Mouse (Mus musculus) midbrain, postnatal 0 days (tissue): Measurements from ENCODE around the gene Itga1. TPM values are rescaled to one million over a fixed set of nuclear protein-coding genes. Genes with fewer than 3 reads are reported as not detected.

Experiments used
- ATAC-seq: fragments of 200-750 bp; cut with Nextera tagmentation; 2 replicates; pipeline ENCODE4 v1.8.0; 2017; ENCODE audit warnings: moderate number of reproducible peaks, mild to moderate bottlenecking, moderate TSS enrichment, moderate library complexity; ENCODE audit not compliant: low FRiP score
- DNase-seq: peaks from one replicate; pipeline ENCODE4 v3.0.0-alpha.2; 2015; ENCODE audit warnings: low spot score
- H3K27ac ChIP-seq: fragments of 300-500 bp; sonication (generic); 2 replicates; pipeline ENCODE4 v1.5.1; 2014; ENCODE audit warnings: low read depth, mild to moderate bottlenecking, low read length, mixed read lengths
- H3K27me3 ChIP-seq: fragments of 300-500 bp; sonication (generic); 2 replicates; pipeline ENCODE4 v1.6.1; 2014; ENCODE audit warnings: low read length, control low read depth, mixed read lengths; ENCODE audit not compliant: insufficient read depth
- H3K36me3 ChIP-seq: fragments of 300-500 bp; sonication (generic); 2 replicates; pipeline ENCODE4 v1.6.1; 2014; ENCODE audit warnings: low read length, control low read depth, mixed read lengths; ENCODE audit not compliant: insufficient read depth
- H3K4me1 ChIP-seq: fragments of 300-500 bp; sonication (generic); 2 replicates; pipeline ENCODE4 v1.6.1; 2014; ENCODE audit warnings: mild to moderate bottlenecking, control low read depth, antibody characterized with exemption, low read length, mixed read lengths; ENCODE audit not compliant: insufficient read depth
- H3K4me2 ChIP-seq: fragments of 300-500 bp; sonication (generic); 2 replicates; pipeline ENCODE4 v1.6.1; 2014; ENCODE audit warnings: low read depth, mild to moderate bottlenecking, low read length, mixed read lengths; ENCODE audit not compliant: poor library complexity, severe bottlenecking
- H3K4me3 ChIP-seq: fragments of 300-500 bp; sonication (generic); 2 replicates; pipeline ENCODE4 v1.5.1; 2014; ENCODE audit warnings: low read depth, mild to moderate bottlenecking, low read length, moderate library complexity
- H3K9ac ChIP-seq: fragments of 300-500 bp; sonication (generic); replicated peaks from 2 replicates; pipeline ENCODE4 v1.6.1; 2014; ENCODE audit warnings: mild to moderate bottlenecking, low read length, moderate library complexity, mixed read lengths; ENCODE audit not compliant: poor library complexity, severe bottlenecking
- H3K9me3 ChIP-seq: fragments of 300-500 bp; sonication (generic); 2 replicates; pipeline ENCODE4 v1.6.1; 2016; ENCODE audit warnings: low read length, control low read depth
- CTCF ChIP-seq: IDR thresholded peaks from 2 replicates; pipeline ENCODE4 v1.5.1; 2016; ENCODE audit warnings: antibody characterized with exemption, mild to moderate bottlenecking
- WGBS: fragments of 180-500 bp; shearing (Covaris S2); extraction: QIAGEN DNeasy Blood & Tissue Kit; methylation state at CpG from one replicate; pipeline ENCODE4 v1.1.7; 2014; 5-methylcytosine and 5-hydroxymethylcytosine counted together
- polyA plus RNA-seq: library from polyadenylated mRNA; unstranded; fragments of >200 nt; fragmentation: Nextera tagmentation; extraction: Ambion mirVana; gene quantifications from 2 replicates; pipeline ENCODE4 v1.2.1, GENCODE M21; 2015
- total RNA-seq: library from RNA; depleted of rRNA; stranded (reverse); fragments of >200 nt; gene quantifications from 2 replicates; pipeline ENCODE4 v1.2.3, GENCODE M21; 2014

Gene Itga1
- total and polyA plus RNA-seq, 2 experiments from 2014 or later = 3.6 to 8.5 TPM

DNA sequence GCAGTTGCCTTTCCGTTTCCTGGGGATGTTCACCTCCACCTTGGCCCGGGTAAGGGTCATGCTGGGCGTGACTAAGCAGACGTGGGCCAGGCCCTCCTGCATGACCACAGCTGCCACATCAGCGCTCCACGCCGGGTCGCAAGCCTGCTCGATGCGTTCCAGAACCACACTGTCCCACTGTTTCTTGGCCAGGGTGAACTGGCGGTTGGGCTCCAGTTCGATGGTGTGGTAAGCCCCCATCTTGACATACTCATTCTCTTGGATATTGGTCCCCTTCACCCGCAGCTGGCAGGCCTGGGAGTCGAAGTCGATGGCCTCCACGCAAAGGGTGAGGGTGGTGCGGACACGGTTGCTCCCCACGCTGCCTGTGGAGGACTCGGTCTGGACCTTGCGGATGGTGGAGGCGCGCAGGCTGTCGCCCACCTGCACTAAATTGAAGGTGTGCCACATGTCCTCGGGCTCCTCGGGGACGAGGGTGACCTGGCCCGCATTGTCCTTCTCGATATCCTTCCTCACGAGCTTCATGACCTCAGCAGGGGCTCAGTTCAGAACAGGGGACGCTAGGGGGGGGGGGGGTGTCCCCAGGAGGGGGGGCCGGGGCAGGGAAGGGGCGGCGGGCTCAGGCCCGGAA, 12.3 kb downstream of the Itga1 start:
- peak overlapping the region; percentile 70 for H3K9ac ChIP-seq
- H3K4me1 ChIP-seq = peaks cover 4% of the 10 kb centered on the region; the same call in 1 of the 2 replicates
- TF ChIP-seq CTCF = no peak
- no peaks in the 10 kb centered on the region for H3K36me3 ChIP-seq
- peak overlapping the region; percentile 48 for H3K4me3 ChIP-seq
- WGBS = 11% methylated on average over 33 of the region's 35 CpGs
- peak; percentile 65 for ATAC-seq
- peak; percentile 3 for DNase-seq
- H3K27ac ChIP-seq = no peak overlapping the region
- H3K27me3 ChIP-seq = no peaks in the 10 kb centered on the region
- peak overlapping the region; percentile 89 for H3K4me2 ChIP-seq
- no peaks in the 10 kb centered on the region for H3K9me3 ChIP-seq

DNA sequence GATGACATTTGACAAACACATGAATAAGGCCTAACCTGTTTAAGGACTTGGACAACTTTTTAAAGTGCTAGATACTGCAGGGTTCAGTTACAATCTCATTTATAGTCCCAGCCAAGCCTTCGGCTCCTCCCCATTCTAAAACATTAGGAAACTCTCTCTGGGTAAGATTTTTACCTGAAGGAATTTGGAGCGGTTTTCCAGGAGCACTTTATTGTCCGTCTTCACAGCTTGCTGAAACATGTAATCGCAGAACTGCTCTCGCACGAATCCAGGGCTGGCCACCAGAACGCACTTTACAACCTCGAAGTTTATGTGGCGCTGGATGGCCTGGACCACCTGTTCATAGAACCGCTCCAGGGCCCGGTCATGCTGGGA, 12.8 kb downstream of the Itga1 start:
- no peak overlapping the region for H3K27ac ChIP-seq
- no peak for TF ChIP-seq CTCF
- H3K4me2 ChIP-seq = peak overlapping the region; percentile 89
- H3K27me3 ChIP-seq = no peaks in the 10 kb centered on the region
- no peaks in the 10 kb centered on the region for H3K9me3 ChIP-seq
- no peaks in the 10 kb centered on the region for H3K36me3 ChIP-seq
- H3K4me1 ChIP-seq = peaks cover 4% of the 10 kb centered on the region; the same call in 1 of the 2 replicates
- ATAC-seq = no peak
- H3K4me3 ChIP-seq = peak overlapping the region; percentile 48
- DNase-seq = no peak
- H3K9ac ChIP-seq = peak overlapping the region; percentile 70
- 73% methylated on average over 11 of the region's 11 CpGs for WGBS

DNA sequence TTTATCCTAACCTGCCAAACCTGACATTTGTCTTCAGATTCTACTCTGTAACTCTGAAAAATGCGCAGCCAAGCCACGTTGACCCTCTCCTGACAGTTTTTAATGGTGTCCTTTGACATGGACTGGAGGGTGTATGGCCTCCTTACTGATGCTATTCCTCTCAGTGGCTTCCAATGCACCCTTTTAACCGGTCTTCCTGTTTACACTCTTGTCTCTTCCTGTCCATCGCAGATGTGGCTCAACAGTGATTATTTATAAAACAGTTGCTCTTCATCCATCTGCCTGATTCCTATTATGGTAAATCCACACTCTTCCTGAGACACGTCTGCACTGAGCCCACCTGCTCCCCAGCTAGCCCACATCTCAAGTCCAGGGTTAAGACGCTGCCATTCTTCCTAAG, 15.8 kb downstream of the Itga1 start:
- Histone ChIP-seq H3K27me3 (no peaks in the 10 kb centered on the region), H3K9ac (no peak overlapping the region), H3K4me1 (peaks cover 4% of the 10 kb centered on the region; the same call in 1 of the 2 replicates), H3K4me3 (no peak overlapping the region), H3K9me3 (no peaks in the 10 kb centered on the region), H3K4me2 (no peak overlapping the region), H3K27ac (no peak overlapping the region), H3K36me3 (no peaks in the 10 kb centered on the region)
- DNase-seq (no peak), ATAC-seq (no peak)
- 91% methylated on average over 6 of the region's 6 CpGs for WGBS
- no peak for TF ChIP-seq CTCF

DNA sequence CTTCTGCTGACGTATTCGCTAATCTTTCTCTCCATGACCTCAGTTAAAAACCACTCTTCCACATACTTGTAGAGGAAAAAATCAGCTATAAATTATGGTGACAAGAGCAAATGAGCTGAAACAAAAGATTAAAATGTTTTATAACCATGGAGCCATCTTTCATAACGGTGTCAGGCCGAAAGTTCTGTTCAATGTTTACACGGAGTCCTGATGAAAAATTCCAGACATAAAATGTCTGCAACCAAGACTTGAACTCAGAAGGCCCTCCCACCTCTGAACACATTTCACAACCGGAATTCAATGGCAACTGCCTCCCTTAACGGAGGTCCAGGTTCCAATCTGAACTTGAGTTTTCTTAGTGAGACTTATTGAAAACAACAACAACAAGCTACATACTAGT, 19.4 kb downstream of the Itga1 start:
- Histone ChIP-seq H3K4me2 (no peak overlapping the region), H3K36me3 (no peaks in the 10 kb centered on the region), H3K4me1 (no peaks in the 10 kb centered on the region), H3K9ac (no peak overlapping the region), H3K9me3 (no peaks in the 10 kb centered on the region), H3K4me3 (no peak overlapping the region), H3K27ac (no peak overlapping the region), H3K27me3 (no peaks in the 10 kb centered on the region)
- DNase-seq (no peak), ATAC-seq (no peak)
- no peak for TF ChIP-seq CTCF
- WGBS = 92% methylated on average over 7 of the region's 7 CpGs

DNA sequence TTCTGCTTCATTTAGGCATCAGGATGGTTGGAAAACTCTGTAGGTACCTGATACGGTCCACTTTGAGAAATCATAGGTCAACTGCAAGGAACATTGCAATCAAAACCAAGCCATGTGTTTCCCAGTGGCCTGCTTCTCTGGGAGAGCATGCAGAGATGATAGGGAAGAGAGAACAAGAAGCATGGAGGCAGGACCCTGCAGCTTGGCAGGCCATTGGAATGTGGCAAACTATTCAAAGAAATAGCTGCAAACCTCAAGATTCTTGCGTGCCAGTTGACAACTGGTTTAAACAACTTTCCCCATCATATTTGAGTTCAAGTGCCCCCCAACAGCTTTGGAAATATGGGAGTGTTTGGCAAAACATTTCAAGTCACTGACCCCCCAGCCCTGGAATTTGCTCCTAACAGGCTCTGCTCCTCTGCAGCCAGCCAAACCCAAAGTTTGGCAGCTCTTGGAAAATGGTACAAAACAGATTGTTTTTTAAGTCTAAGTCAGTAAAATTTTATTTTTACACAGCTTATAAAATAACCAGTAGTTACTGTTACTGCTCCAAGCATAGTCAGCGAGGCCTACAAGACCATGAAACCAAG, 21.7 kb downstream of the Itga1 start:
- WGBS = 89% methylated on average over 3 of the region's 3 CpGs
- H3K9ac ChIP-seq = no peak overlapping the region

DNA sequence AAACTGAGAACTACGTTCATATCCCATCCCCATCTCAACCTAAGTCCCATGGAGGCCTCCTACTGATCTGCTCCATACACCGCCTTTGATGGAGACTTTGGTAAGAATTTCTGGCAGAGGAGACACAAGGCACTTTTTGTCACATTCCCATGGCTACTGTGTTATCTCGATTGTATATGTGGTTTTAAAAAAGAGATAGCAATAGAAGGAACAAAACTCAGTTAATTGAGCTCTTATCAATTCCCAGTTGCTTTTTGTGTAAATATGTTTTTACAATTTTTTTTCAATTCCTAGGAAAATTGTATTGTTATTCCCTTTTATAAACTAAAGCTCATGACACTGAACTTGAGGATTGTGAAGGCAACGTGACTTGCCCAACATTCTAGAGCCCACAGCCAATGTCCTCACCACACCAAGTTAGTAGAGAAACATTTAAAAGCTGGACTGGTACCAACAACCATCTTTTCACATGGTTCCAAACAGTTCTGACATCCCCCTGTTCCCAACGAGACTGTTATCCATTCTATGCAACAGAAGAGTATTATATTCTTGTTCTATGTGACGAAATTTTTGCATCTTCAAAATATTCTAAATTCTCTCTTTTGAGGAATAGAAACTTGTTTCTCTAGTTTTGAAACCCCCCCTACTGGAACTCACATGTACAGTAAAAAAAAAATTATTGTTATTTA, 22.6 kb downstream of the Itga1 start:
- no peak for ATAC-seq
- no peak overlapping the region for H3K27ac ChIP-seq
- H3K9ac ChIP-seq = no peak overlapping the region
- WGBS = 80% methylated on average over 6 of the region's 6 CpGs
- H3K9me3 ChIP-seq = no peaks in the 10 kb centered on the region
- H3K4me3 ChIP-seq = no peak overlapping the region
- TF ChIP-seq CTCF = no peak
- H3K36me3 ChIP-seq = no peaks in the 10 kb centered on the region
- H3K4me1 ChIP-seq = no peaks in the 10 kb centered on the region
- no peak for DNase-seq
- no peaks in the 10 kb centered on the region for H3K27me3 ChIP-seq
- no peak overlapping the region for H3K4me2 ChIP-seq

More for the DNA sequence above, 21.7 kb downstream of the Itga1 start:
- no peaks in the 10 kb centered on the region for H3K27me3 ChIP-seq
- no peak overlapping the region for H3K4me3 ChIP-seq
- no peaks in the 10 kb centered on the region for H3K36me3 ChIP-seq
- no peak for TF ChIP-seq CTCF
- no peak overlapping the region for H3K27ac ChIP-seq
- no peaks in the 10 kb centered on the region for H3K9me3 ChIP-seq
- no peaks in the 10 kb centered on the region for H3K4me1 ChIP-seq
- DNase-seq (no peak), ATAC-seq (no peak)
- H3K4me2 ChIP-seq = no peak overlapping the region
